ENCODE assay signal across 9 mouse cellular contexts in genomic region chr13:30003169-30003568, GRCm38 (mm10). TPM values are rescaled to one million over a fixed set of nuclear protein-coding genes. Genes with fewer than 3 reads are reported as not detected.
DNase-seq lines count a peak whose midpoint lies in the region; ATAC-seq lines count a peak whose summit lies in the region.
"Had no signal": no experiment of that assay in that cellular context is flagged by ENCODE, and none has a peak within 500 bp of the region (broad histone marks: within the 10 kb centered on the region; RNA-seq: fewer than 3 reads in every experiment).

No protein-coding gene starts in this region.

- no peak overlapping the region for H3K27ac ChIP-seq in embryonic facial prominence, embryonic 14.5 days (replicated peaks; ENCODE audit: low read depth, low read length)
- no peak overlapping the region for H3K27ac ChIP-seq in embryonic facial prominence, embryonic 10.5 days (replicated peaks)
- H3K27ac ChIP-seq in kidney, embryonic 14.5 days (ENCODE audit: low read depth, low read length), result no peak overlapping the region
- H3K27ac ChIP-seq: heart, adult 2 months had no signal

- H3K9me3 ChIP-seq in embryonic facial prominence, embryonic 14.5 days (ENCODE audit: control insufficient read depth, low read length), result no peaks in the 10 kb centered on the region
- no peaks in the 10 kb centered on the region for H3K9me3 ChIP-seq in embryonic facial prominence, embryonic 10.5 days
- H3K9me3 ChIP-seq in kidney, embryonic 14.5 days (ENCODE audit: control insufficient read depth, low read length), result no peaks in the 10 kb centered on the region

- H3K36me3 ChIP-seq in embryonic facial prominence, embryonic 14.5 days (ENCODE audit: control insufficient read depth, insufficient read depth, low read length), result no peaks in the 10 kb centered on the region
- H3K36me3 ChIP-seq in embryonic facial prominence, embryonic 10.5 days (replicated peaks), result no peaks in the 10 kb centered on the region
- no peaks in the 10 kb centered on the region for H3K36me3 ChIP-seq in kidney, embryonic 14.5 days (ENCODE audit: control insufficient read depth, insufficient read depth, low read length)

- no peak overlapping the region; the same call in 1 of the 2 replicates for H3K4me2 ChIP-seq in embryonic facial prominence, embryonic 14.5 days (ENCODE audit: low read depth, low read length)
- no peak overlapping the region for H3K4me2 ChIP-seq in kidney, embryonic 14.5 days (replicated peaks; ENCODE audit: low read depth, low read length)

- H3K27me3 ChIP-seq in embryonic facial prominence, embryonic 14.5 days (replicated peaks; ENCODE audit: control insufficient read depth, insufficient read depth, low read length), result no peaks in the 10 kb centered on the region
- no peaks in the 10 kb centered on the region for H3K27me3 ChIP-seq in embryonic facial prominence, embryonic 10.5 days (replicated peaks; ENCODE audit: low read depth, poor library complexity, severe bottlenecking)
- H3K27me3 ChIP-seq in kidney, embryonic 14.5 days (ENCODE audit: control insufficient read depth, insufficient read depth, low read length), result no peaks in the 10 kb centered on the region

- peaks cover 6% of the 10 kb centered on the region; the same call in 1 of the 2 replicates for H3K4me1 ChIP-seq in embryonic facial prominence, embryonic 14.5 days (ENCODE audit: control insufficient read depth, insufficient read depth, low read length)
- peaks cover 3% of the 10 kb centered on the region; the same call in 1 of the 2 replicates for H3K4me1 ChIP-seq in embryonic facial prominence, embryonic 10.5 days
- no peaks in the 10 kb centered on the region for H3K4me1 ChIP-seq in kidney, embryonic 14.5 days (ENCODE audit: control insufficient read depth, insufficient read depth, low read length)

- DNase-seq in embryonic facial prominence, embryonic 14.5 days (ENCODE audit: low spot score), result peak; percentile 24
- DNase-seq in embryonic facial prominence, embryonic 10.5 days (ENCODE audit: low spot score), result no peak
- DNase-seq in spleen, adult 12 weeks (ENCODE audit: low spot score), result peak; percentile 27
- no peak for DNase-seq in spleen, postnatal 14 days (ENCODE audit: low spot score in 2 of 2)
- peak; percentile 8 to 45 for DNase-seq in spleen, postnatal 10 days (ENCODE audit: low spot score in 2 of 2)
- DNase-seq in adrenal gland, postnatal 25 days, result no peak

- no peak overlapping the region for H3K9ac ChIP-seq in embryonic facial prominence, embryonic 14.5 days (ENCODE audit: low read depth, low read length)
- no peak overlapping the region for H3K9ac ChIP-seq in kidney, embryonic 14.5 days (ENCODE audit: low read depth, low read length)

- H3K4me3 ChIP-seq in embryonic facial prominence, embryonic 14.5 days (ENCODE audit: low read depth, low read length), result no peak overlapping the region
- H3K4me3 ChIP-seq in embryonic facial prominence, embryonic 10.5 days, result no peak overlapping the region
- no peak overlapping the region for H3K4me3 ChIP-seq in kidney, embryonic 14.5 days (ENCODE audit: low read length)
- H3K4me3 ChIP-seq: heart, adult 2 months had no signal

- ATAC-seq in embryonic facial prominence, embryonic 14.5 days (ENCODE audit: low read depth), result no peak
- ATAC-seq in granulocyte monocyte progenitor cell, adult 5-6 weeks (replicated peaks; ENCODE audit: poor library complexity, severe bottlenecking), result peak; percentile 98
- ATAC-seq in kidney, embryonic 14.5 days (ENCODE audit: low FRiP score, low TSS enrichment), result no peak

- 52% methylated on average over 11 of the region's 11 CpGs for WGBS in embryonic facial prominence, embryonic 14.5 days
- 75% methylated on average over 11 of the region's 11 CpGs for WGBS in embryonic facial prominence, embryonic 10.5 days
- 71% methylated on average over 11 of the region's 11 CpGs for WGBS in kidney, embryonic 14.5 days

RNA-seq across cellular contexts. Expression of gene E2f3, which starts 17.3 kb away (rescaled TPM):
- polyA plus RNA-seq in embryonic facial prominence, embryonic 14.5 days (2014; fragmentation: Nextera tagmentation; extraction: Ambion mirVana), result 9.7 and 10.6 TPM in 2 replicates
- 23.1 and 23.8 TPM in 2 replicates for polyA plus RNA-seq in embryonic facial prominence, embryonic 10.5 days (2016; fragmentation: Nextera tagmentation; extraction: Ambion mirVana)
- total RNA-seq in granulocyte monocyte progenitor cell, adult 5-6 weeks (2014; fragmentation: Nextera tagmentation), result 19.8 and 22.6 TPM in 2 replicates
- 8.7 and 11.2 TPM in 2 replicates for total RNA-seq in granulocyte monocyte progenitor cell, adult 5-6 weeks (2017)
- total RNA-seq in adrenal gland, postnatal 25 days (2021), result 10.8 and 13.1 TPM in 2 replicates
- 11.7 and 17.7 TPM in 2 replicates for polyA plus RNA-seq in kidney, embryonic 14.5 days (2014; fragmentation: Nextera tagmentation; extraction: Ambion mirVana)

Comparison
In these comparisons a context has a peak if more than half of its experiments do, and no peak if none do; other contexts are left out.
1. DNase-seq: peak in embryonic facial prominence, embryonic 14.5 days (single experiment), spleen, adult 12 weeks (single experiment) and spleen, postnatal 10 days (2 of 2); none in embryonic facial prominence, embryonic 10.5 days (single experiment), spleen, postnatal 14 days (0 of 2) and adrenal gland, postnatal 25 days (single experiment).